Mouse (Mus musculus): ENCODE data around the gene Dnajb11. TPM values are rescaled to one million over a fixed set of nuclear protein-coding genes. Genes with fewer than 3 reads are reported as not detected.

Gene Dnajb11
- polyA plus RNA-seq, 2 experiments = 25.9 to 54.3 TPM

DNA sequence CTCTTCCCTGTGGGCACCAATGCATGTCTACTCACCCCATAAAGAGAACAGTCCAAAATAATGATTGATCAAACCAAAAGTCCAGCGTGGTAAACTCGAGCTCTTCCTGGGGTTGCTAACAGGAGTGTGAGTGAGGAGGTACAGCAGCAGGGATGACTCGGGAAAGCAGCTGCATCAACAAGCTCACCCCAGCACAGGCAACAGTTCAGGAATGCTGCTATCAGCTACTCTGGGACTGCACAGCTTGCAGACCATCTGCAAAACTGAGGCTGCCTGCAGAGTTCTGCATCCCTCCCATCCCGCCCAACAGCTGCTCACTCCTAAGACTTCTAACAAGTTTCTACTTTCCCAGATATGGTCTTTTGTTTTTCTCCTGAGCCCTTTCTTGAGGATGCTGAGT, 15.7 kb downstream of the Dnajb11 start:
- WGBS (ENCODE audit: insufficient replicate concordance) = 76% methylated on average over 4 of the region's 4 CpGs
- ATAC-seq (ENCODE audit: insufficient read depth) (no peak), DNase-seq (ENCODE audit: low read depth in 3 of 3, low spot score in 3 of 3) (no peak)
- Histone ChIP-seq H3K27ac (no peak overlapping the region), H3K36me3 (replicated peaks; ENCODE audit: control insufficient read depth, insufficient read depth, low read depth) (peaks cover 46% of the 10 kb centered on the region), H3K4me2 (ENCODE audit: low read depth) (no peak overlapping the region), H3K9ac (replicated peaks) (no peak overlapping the region), H3K27me3 (ENCODE audit: control insufficient read depth, insufficient read depth, low read length) (no peaks in the 10 kb centered on the region), H3K4me3 (ENCODE audit: insufficient read depth in 1 of 2, low read depth in 2 of 2, low read length in 2 of 2) (no peak overlapping the region), H3K4me1 (replicated peaks; ENCODE audit: control insufficient read depth in 2 of 2, insufficient read depth in 2 of 2, low read length in 1 of 2) (no peaks in the 10 kb centered on the region), H3K9me3 (ENCODE audit: control insufficient read depth, low read length) (no peaks in the 10 kb centered on the region)
- TF ChIP-seq CTCF (IDR thresholded peaks at IDR 0.05; ENCODE audit: low read depth) (no peak), EP300 (IDR thresholded peaks at IDR 0.05; ENCODE audit: low read depth) (no peak)

GRCm38 (mm10) chr16:22876218-22877043, 18.8 kb downstream of the Dnajb11 start:
- Histone ChIP-seq H3K4me2 (ENCODE audit: low read depth) (no peak overlapping the region), H3K9ac (replicated peaks) (no peak overlapping the region), H3K4me1 (replicated peaks; ENCODE audit: control insufficient read depth in 2 of 2, insufficient read depth in 2 of 2, low read length in 1 of 2) (peaks cover 0 to 15% of the 10 kb centered on the region in 2 experiments; a peak in 2 of 4 replicates), H3K27ac (no peak overlapping the region), H3K9me3 (ENCODE audit: control insufficient read depth, low read length) (no peaks in the 10 kb centered on the region), H3K36me3 (replicated peaks; ENCODE audit: control insufficient read depth, insufficient read depth, low read depth) (peaks cover 16% of the 10 kb centered on the region), H3K27me3 (ENCODE audit: control insufficient read depth, insufficient read depth, low read length) (no peaks in the 10 kb centered on the region), H3K4me3 (ENCODE audit: insufficient read depth in 1 of 2, low read depth in 2 of 2, low read length in 2 of 2) (no peak overlapping the region)
- TF ChIP-seq EP300 (IDR thresholded peaks at IDR 0.05; ENCODE audit: low read depth) (no peak), CTCF (IDR thresholded peaks at IDR 0.05; ENCODE audit: low read depth) (peak; percentile 52; the same call in 1 of the 2 replicates)
- no peak for DNase-seq (ENCODE audit: low read depth in 3 of 3, low spot score in 3 of 3)
- no peak for ATAC-seq (ENCODE audit: insufficient read depth)
- WGBS (ENCODE audit: insufficient replicate concordance) = 44% methylated on average over 9 of the region's 9 CpGs

- no peak overlapping the region for H3K27ac ChIP-seq
- WGBS (ENCODE audit: insufficient replicate concordance) = 69% methylated on average over 11 of the region's 11 CpGs
- no peak overlapping the region for H3K4me3 ChIP-seq (ENCODE audit: insufficient read depth in 1 of 2, low read depth in 2 of 2, low read length in 2 of 2)
- peaks cover 2% of the 10 kb centered on the region for H3K36me3 ChIP-seq (replicated peaks; ENCODE audit: control insufficient read depth, insufficient read depth, low read depth)
- H3K27me3 ChIP-seq (ENCODE audit: control insufficient read depth, insufficient read depth, low read length) = no peaks in the 10 kb centered on the region
- no peak overlapping the region for H3K9ac ChIP-seq (replicated peaks)
- H3K9me3 ChIP-seq (ENCODE audit: control insufficient read depth, low read length) = no peaks in the 10 kb centered on the region
- no peak overlapping the region for H3K4me2 ChIP-seq (ENCODE audit: low read depth)
- TF ChIP-seq EP300 (IDR thresholded peaks at IDR 0.05; ENCODE audit: low read depth) = no peak
- TF ChIP-seq CTCF (IDR thresholded peaks at IDR 0.05; ENCODE audit: low read depth) = no peak
- ATAC-seq (ENCODE audit: insufficient read depth) = no peak
- DNase-seq (ENCODE audit: low read depth in 3 of 3, low spot score in 3 of 3) = no peak
- peaks cover 0 to 21% of the 10 kb centered on the region in 2 experiments; a peak in 2 of 4 replicates for H3K4me1 ChIP-seq (replicated peaks; ENCODE audit: control insufficient read depth in 2 of 2, insufficient read depth in 2 of 2, low read length in 1 of 2)
Measured at GRCm38 (mm10) chr16:22877660-22878390, 20.2 kb downstream of the Dnajb11 start.

DNA sequence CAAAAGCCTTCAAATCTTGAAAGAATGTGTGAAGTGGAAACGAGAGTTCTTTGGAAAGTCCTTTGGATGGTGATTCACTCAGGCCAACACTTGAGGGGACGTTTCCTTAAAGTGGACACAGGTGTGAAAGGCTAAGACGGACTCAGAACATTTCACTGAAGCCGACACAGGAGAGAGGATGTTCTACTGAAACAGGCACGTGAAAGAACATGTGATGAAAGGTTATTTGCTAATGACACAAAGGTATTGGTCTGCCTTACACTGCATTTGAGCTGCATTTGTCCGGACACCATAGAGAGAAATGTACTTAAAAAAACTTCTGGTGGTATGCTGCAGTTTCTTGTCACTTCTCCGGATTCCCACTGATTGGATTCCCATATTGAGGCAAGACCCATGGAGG, 21.1 kb downstream of the Dnajb11 start:
- Histone ChIP-seq H3K9me3 (ENCODE audit: control insufficient read depth, low read length) (no peaks in the 10 kb centered on the region), H3K4me3 (ENCODE audit: insufficient read depth in 1 of 2, low read depth in 2 of 2, low read length in 2 of 2) (no peak overlapping the region), H3K27ac (no peak overlapping the region), H3K4me1 (replicated peaks; ENCODE audit: control insufficient read depth in 2 of 2, insufficient read depth in 2 of 2, low read length in 1 of 2) (peaks cover 0 to 21% of the 10 kb centered on the region in 2 experiments; a peak in 2 of 4 replicates), H3K4me2 (ENCODE audit: low read depth) (no peak overlapping the region), H3K9ac (replicated peaks) (no peak overlapping the region), H3K36me3 (replicated peaks; ENCODE audit: control insufficient read depth, insufficient read depth, low read depth) (no peaks in the 10 kb centered on the region; the same call in 1 of the 2 replicates), H3K27me3 (ENCODE audit: control insufficient read depth, insufficient read depth, low read length) (no peaks in the 10 kb centered on the region)
- DNase-seq (ENCODE audit: low read depth in 3 of 3, low spot score in 3 of 3) = no peak
- ATAC-seq (ENCODE audit: insufficient read depth) = no peak
- 55% methylated on average over 7 of the region's 7 CpGs for WGBS (ENCODE audit: insufficient replicate concordance)
- TF ChIP-seq EP300 (IDR thresholded peaks at IDR 0.05; ENCODE audit: low read depth) = no peak
- TF ChIP-seq CTCF (IDR thresholded peaks at IDR 0.05; ENCODE audit: low read depth) = no peak
